Mouse (Mus musculus) erythroblast, embryonic 14.5 days (primary cell): ENCODE data around the gene Fgfr2. TPM values are rescaled to one million over a fixed set of nuclear protein-coding genes. Genes with fewer than 3 reads are reported as not detected.

Source experiments
- H3K27me3 ChIP-seq: 2 replicates; pipeline ENCODE4 v1.6.1; 2012; ENCODE audit warnings: inconsistent platforms; ENCODE audit not compliant: control insufficient read depth
- H3K36me3 ChIP-seq: 2 replicates; pipeline ENCODE4 v1.6.1; 2012; ENCODE audit warnings: mild to moderate bottlenecking, inconsistent platforms; ENCODE audit not compliant: control insufficient read depth
- H3K4me1 ChIP-seq: 2 replicates; pipeline ENCODE4 v1.6.1; 2012; ENCODE audit warnings: inconsistent platforms; ENCODE audit not compliant: control insufficient read depth
- H3K4me3 ChIP-seq: replicated peaks from 2 replicates; pipeline ENCODE3; 2012; ENCODE audit warnings: moderate library complexity, mild to moderate bottlenecking, inconsistent platforms
- H3K9me3 ChIP-seq: 2 replicates; pipeline ENCODE4 v1.6.1; 2012; ENCODE audit warnings: low read length, inconsistent platforms, mixed read lengths; ENCODE audit not compliant: control insufficient read depth
- GATA1 ChIP-seq: IDR thresholded peaks from 2 replicates; pipeline ENCODE4 v1.6.1; 2012; ENCODE audit warnings: low read length, inconsistent platforms, mixed read lengths
- TAL1 ChIP-seq: IDR thresholded peaks from 3 replicates; pipeline ENCODE4 v1.6.1; 2012; ENCODE audit warnings: low read length, inconsistent platforms, mixed read lengths
- polyA plus RNA-seq: library from polyadenylated mRNA; stranded (reverse); fragments of >175 nt; gene quantifications from 2 replicates; pipeline ENCODE4 v1.2.3, GENCODE M21; 2012

Fgfr2 gene
- polyA plus RNA-seq, 1 experiment = not detected

DNA sequence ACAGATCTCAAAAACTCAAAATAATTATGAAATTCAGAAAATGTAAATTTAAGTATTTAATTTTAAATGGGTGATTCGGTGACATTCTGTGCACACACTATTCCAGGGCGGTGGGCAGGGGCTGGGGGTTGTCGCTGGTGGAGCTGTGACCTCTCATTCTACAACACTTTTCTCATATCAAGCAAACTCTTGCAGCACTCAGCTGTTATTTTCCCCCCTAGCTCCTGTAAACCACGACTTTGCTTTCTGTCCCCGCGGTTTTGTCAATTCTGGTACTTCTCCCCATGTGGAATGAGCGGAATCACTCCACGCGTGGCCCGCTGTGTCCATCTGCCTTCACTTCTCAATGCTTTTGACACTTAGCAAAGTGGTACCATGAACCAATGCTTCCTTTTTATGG, 2549.4 kb downstream of the Fgfr2 start:
- no peaks in the 10 kb centered on the region for H3K27me3 ChIP-seq
- no peaks in the 10 kb centered on the region for H3K9me3 ChIP-seq
- no peaks in the 10 kb centered on the region for H3K4me1 ChIP-seq
- no peak overlapping the region for H3K4me3 ChIP-seq
- no peak for TF ChIP-seq TAL1
- TF ChIP-seq GATA1 = no peak
- H3K36me3 ChIP-seq = no peaks in the 10 kb centered on the region

- TF ChIP-seq TAL1 = no peak
- no peak for TF ChIP-seq GATA1
- H3K27me3 ChIP-seq = no peaks in the 10 kb centered on the region
- no peaks in the 10 kb centered on the region for H3K36me3 ChIP-seq
- H3K4me1 ChIP-seq = no peaks in the 10 kb centered on the region
- no peak within 1 kb of the TSS for H3K4me3 ChIP-seq
- H3K9me3 ChIP-seq = no peaks in the 10 kb centered on the region
These were observed 2550.3 kb downstream of the Fgfr2 start, which contains the start of gene Nsmce4a for GRCm38 (mm10) chr7:130572821-130573220. Gene Nsmce4a (minus strand): TSS chr7:130573118.

- no peaks in the 10 kb centered on the region for H3K9me3 ChIP-seq
- TF ChIP-seq GATA1 (no peak), TAL1 (no peak)
- H3K36me3 ChIP-seq = no peaks in the 10 kb centered on the region
- H3K4me3 ChIP-seq = no peak overlapping the region
- no peaks in the 10 kb centered on the region for H3K27me3 ChIP-seq
- peaks cover 4% of the 10 kb centered on the region for H3K4me1 ChIP-seq
These were observed 2552.7 kb downstream of the Fgfr2 start for GRCm38 (mm10) chr7:130570472-130570871.

DNA sequence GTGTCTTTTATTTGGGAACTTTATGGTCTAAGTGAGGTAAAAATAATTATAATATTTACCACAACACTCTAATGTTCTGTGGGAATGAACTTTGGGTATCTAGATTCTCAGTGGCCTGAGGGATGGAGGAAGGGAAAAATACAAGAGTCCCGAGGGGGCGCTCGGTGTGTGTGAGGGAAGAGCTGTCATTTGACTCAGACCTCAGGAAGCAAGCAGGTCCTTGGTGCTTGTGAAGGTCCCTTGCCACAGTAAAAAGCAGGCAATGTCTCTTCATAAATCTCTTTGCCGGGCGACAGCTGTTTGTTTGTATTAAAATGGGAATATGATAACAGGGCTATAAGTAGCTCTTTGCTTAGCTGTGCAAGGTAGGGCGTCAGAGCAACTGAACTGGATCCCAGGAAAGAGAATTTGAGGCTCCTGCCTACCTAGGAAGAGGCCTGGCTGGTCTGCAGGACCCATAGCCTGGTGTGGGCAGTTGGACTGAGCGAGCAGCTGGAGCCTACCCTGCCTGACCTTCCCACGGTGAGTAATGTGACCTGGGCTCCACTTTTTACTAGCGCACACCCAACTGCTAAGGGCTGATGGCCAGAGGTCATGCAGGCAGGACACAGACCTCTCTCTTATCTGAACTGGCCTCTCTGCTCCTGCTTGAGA, 2554.2 kb downstream of the Fgfr2 start:
- no peak overlapping the region for H3K4me3 ChIP-seq
- H3K9me3 ChIP-seq = no peaks in the 10 kb centered on the region
- peaks cover 13% of the 10 kb centered on the region for H3K4me1 ChIP-seq
- H3K27me3 ChIP-seq = no peaks in the 10 kb centered on the region
- TF ChIP-seq TAL1 (no peak), GATA1 (no peak)
- H3K36me3 ChIP-seq = no peaks in the 10 kb centered on the region

DNA sequence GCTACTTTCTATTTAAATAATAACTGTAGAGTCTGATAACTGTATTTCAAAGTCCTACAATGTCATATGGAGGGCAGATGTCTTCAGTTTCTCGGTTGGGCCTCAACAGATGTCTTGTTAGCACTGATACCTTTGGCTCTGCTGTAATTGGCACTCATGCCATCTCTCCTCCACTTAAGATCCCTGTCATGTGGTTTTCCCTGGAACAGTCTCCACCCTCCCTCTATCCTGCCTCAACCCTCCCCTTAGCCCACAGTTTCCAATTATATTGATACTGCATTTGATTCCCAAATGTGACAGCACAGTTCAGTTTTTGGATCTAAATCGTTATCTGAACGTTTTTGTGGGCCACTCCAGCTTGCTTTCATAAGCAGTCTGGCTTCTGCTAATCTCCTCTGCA, 2558.6 kb downstream of the Fgfr2 start:
- Histone ChIP-seq H3K9me3 (no peaks in the 10 kb centered on the region), H3K4me1 (peaks cover 33% of the 10 kb centered on the region), H3K27me3 (no peaks in the 10 kb centered on the region), H3K4me3 (no peak overlapping the region), H3K36me3 (no peaks in the 10 kb centered on the region)
- no peak for TF ChIP-seq GATA1
- TF ChIP-seq TAL1 = no peak

DNA sequence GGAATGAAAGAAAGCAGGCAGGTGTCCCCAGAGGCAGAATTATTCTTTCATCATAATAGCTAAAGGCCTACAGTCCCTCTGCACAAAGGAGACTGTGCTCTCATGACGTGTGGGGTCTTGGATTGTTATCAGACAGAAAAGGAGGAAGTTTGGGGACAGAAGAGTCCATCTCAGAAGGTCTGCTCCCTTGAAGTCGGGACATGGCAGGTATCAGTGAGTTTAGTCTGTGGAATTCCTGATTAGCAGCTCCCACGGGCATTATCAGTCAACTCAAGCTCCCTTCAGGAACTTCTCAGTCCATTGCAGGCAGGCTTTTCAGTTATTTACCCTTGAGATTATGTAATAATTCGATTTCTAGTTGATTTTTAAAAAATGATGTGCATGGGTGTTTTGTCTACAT, 2559.3 kb downstream of the Fgfr2 start:
- TF ChIP-seq GATA1 = no peak
- no peak for TF ChIP-seq TAL1
- Histone ChIP-seq H3K27me3 (no peaks in the 10 kb centered on the region), H3K36me3 (no peaks in the 10 kb centered on the region), H3K9me3 (no peaks in the 10 kb centered on the region), H3K4me3 (no peak overlapping the region), H3K4me1 (peaks cover 33% of the 10 kb centered on the region)

- no peaks in the 10 kb centered on the region for H3K27me3 ChIP-seq
- peaks cover 33% of the 10 kb centered on the region for H3K4me1 ChIP-seq
- H3K9me3 ChIP-seq = no peaks in the 10 kb centered on the region
- H3K4me3 ChIP-seq = no peak overlapping the region
- TF ChIP-seq GATA1 (no peak), TAL1 (no peak)
- no peaks in the 10 kb centered on the region for H3K36me3 ChIP-seq
These were observed 2559.9 kb downstream of the Fgfr2 start for GRCm38 (mm10) chr7:130563276-130563675.

GRCm38 (mm10) chr7:130560933-130561332, 2562.2 kb downstream of the Fgfr2 start:
- Histone ChIP-seq H3K36me3 (no peaks in the 10 kb centered on the region), H3K4me1 (peaks cover 33% of the 10 kb centered on the region)
- TF ChIP-seq GATA1 (no peak), TAL1 (no peak)

DNA sequence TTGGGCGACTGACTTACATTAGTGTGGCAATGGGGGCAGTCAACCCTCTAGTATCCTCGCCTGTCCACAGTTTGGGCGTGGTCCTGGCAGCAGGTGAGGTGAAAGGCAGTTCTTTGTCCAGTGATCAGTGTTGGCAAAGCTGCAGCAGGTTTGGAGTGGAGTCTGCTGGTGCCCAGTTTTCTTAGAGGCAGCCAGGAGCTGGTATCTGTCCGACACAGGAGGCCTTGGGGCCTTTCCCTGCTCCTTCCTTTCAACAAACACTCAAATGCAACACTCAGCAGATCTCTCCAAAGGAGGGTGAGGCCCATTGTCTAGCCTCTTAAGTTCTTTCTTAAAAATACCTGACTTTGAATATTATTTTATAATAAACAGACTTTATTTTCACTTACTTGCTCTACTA, 2564.6 kb downstream of the Fgfr2 start:
- Histone ChIP-seq H3K4me3 (no peak overlapping the region), H3K36me3 (no peaks in the 10 kb centered on the region), H3K27me3 (peaks cover 4% of the 10 kb centered on the region), H3K9me3 (no peaks in the 10 kb centered on the region), H3K4me1 (peaks cover 18% of the 10 kb centered on the region)
- TF ChIP-seq GATA1 (no peak), TAL1 (no peak)

More at GRCm38 (mm10) chr7:130560933-130561332, 2562.2 kb downstream of the Fgfr2 start:
- H3K4me3 ChIP-seq = no peak overlapping the region
- H3K27me3 ChIP-seq = no peaks in the 10 kb centered on the region
- H3K9me3 ChIP-seq = no peaks in the 10 kb centered on the region

GRCm38 (mm10) chr7:130555597-130555996, 2567.6 kb downstream of the Fgfr2 start:
- H3K27me3 ChIP-seq = peaks cover 8% of the 10 kb centered on the region
- no peak overlapping the region for H3K4me3 ChIP-seq
- H3K36me3 ChIP-seq = no peaks in the 10 kb centered on the region
- TF ChIP-seq GATA1 (no peak), TAL1 (no peak)
- no peaks in the 10 kb centered on the region for H3K9me3 ChIP-seq
- peaks cover 2% of the 10 kb centered on the region for H3K4me1 ChIP-seq
